Mouse (Mus musculus): ENCODE measurements around the gene Id3.
"Not testable (repeated sequence)": the region's sequence is repeated elsewhere in the genome, so short reads cannot be mapped to it uniquely, and the experiment has no call there.

Id3 gene

DNA sequence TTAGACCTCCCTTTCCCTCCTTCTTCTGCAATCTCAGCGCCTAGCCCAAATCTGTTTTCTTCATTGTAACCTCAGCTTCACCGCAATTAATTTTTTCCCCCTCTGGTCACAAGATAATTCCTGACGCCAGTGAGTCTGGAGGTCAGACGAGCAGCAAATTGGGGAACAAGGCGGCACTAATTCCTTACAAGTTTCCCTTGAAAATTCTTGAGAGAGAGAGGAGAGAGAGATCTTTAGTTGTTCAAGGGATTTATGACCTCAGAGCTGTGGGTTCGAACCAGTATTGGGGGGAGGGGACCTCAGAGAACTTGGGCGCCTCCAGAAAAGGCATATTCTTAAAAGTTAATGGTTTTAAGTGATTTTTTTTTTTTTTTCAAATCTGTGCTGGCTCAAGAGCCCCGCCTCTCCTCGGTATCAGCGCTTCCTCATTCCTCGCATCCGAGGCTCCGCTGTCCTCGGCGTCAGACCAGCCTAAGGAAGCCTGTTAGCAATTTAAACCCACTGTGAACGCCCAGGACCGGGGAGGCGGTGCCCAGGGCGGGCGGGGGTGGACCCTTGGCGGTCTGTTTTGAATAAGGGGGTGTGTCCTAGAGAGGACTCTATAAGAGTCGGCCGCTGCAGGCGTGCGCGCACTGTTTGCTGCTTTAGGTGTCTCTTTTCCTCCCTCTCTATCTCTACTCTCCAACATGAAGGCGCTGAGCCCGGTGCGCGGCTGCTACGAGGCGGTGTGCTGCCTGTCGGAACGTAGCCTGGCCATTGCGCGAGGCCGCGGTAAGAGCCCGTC lies at the start of gene Id3:
Gene Id3 (plus strand): TSS at position 305 of the 784 bp plus-strand sequence.
- peak; percentile 97 for DNase-seq

GRCm38 (mm10) chr4:136094519-136095219 lies 48.6 kb upstream of the Id3 start:
- DNase-seq = peak; percentile 31

GRCm38 (mm10) chr4:136095490-136096105 lies 47.7 kb upstream of the Id3 start:
- DNase-seq = no peak

DNA sequence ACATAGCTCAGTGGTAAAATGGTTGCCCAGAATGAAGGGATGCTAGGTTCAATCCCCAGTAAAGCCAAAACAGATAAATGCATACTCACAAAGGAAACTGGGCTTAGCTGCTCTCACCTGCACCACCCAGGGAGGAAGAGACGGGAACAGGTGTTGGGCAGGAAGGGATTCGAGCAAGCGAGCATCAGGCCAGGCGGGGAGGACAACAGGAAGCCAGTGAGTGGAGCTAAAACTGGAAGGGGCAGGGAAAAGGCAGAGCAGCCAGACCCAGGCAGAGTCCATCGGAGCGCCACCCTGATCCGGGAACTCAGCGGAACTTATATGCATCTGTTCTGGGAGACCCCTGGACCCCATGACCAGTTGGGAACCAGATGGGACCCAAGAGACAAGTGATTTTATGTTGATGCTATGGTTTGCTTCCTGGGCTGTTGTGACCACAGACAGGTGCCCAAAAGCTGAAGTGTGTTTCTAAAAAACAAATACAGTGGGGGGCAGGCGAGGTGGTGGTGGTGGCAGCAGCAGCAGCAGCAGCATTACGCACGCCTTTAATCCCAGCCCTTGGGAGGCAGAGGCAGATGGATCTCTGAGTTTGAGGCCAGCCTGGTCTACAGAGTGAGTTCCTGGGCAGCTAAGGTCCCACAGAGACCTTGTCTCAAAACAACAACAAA lies 46.7 kb upstream of the Id3 start:
- DNase-seq = no peak

- DNase-seq = no peak
Measured at GRCm38 (mm10) chr4:136098446-136098845, 44.9 kb upstream of the Id3 start.

- DNase-seq = no peak
Measured at GRCm38 (mm10) chr4:136100396-136101070, 42.8 kb upstream of the Id3 start.

DNA sequence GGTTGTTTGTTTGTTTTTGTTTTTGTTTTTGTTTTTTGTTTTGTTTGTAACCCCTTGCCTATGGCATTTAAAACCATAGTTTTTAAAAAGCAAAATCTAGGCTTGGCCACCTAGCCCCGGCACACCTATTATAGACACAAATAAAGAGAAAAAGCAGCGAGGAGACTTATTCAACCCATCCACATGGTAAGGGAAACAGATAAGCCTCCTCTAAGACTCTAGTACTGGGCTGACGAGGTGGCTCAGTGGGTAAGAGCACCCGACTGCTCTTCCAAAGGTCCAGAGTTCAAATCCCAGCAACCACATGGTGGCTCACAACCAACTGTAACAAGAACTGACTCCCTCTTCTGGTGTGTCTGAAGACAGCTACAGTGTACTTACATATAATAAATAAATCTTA lies 41.5 kb upstream of the Id3 start:
- DNase-seq = not testable (repeated sequence)

DNA sequence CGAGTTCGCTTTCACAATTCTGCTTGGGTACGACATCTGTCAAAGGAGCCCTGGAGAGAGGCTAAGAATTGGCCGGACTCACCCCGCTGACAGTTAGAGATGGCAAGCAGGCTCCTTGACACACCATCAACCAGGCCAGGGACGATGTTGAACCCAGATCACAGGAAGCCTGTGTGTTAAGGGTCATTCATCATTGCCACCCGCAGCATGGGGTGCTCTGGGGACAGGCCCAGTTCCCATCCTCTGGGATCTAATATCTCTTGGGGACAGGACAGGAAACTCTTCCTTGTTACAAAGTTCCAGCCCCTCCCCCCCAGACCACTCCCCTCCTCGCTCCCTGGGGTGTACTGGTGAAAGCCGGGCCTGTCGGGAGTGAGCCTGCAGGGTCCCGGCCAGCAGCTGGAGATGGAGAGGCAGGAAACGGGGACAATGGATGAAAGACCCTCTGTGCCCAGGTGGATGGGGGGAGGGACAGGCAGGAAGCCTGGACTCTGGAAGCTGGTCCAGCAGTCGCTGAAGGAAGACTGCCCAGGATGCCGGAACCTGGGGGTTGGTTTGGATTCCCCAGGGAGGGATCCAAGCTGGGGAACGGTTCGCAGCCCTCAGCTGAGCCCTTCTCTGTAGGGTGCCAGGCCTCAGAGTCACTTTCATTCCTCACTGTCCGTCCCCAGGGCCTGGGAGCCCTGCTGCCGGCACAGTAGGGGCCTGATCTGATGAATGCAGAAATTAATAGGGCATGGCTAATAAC lies 38.5 kb upstream of the Id3 start:
- DNase-seq = peak; percentile 71

- DNase-seq = peak; percentile 76
Measured at GRCm38 (mm10) chr4:136106880-136107301, 36.4 kb upstream of the Id3 start.

- no peak for DNase-seq
Measured at GRCm38 (mm10) chr4:136109153-136109552, 34.1 kb upstream of the Id3 start.

GRCm38 (mm10) chr4:136109941-136110900 lies 33.1 kb upstream of the Id3 start:
- DNase-seq = no peak

DNA sequence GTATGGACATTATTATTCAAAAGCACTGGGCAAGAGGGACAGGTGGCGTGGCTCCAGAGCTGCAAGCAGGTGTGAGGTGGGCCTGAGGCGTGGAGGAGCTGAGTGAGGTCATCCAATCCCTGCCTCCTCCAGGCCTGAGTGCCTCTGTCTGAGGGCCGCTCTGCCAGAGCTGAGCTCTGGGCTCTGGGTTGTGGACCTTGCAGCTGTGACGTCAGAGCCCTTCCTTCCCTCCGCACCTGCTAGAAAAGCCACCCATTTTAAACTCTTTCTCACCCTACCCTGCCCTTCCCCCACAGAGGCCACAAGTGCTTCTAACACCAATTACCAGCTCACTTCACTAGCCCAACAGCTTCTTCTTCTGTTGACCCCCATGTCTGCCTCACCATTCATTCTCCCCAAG lies 31.0 kb upstream of the Id3 start:
- DNase-seq = no peak

DNA sequence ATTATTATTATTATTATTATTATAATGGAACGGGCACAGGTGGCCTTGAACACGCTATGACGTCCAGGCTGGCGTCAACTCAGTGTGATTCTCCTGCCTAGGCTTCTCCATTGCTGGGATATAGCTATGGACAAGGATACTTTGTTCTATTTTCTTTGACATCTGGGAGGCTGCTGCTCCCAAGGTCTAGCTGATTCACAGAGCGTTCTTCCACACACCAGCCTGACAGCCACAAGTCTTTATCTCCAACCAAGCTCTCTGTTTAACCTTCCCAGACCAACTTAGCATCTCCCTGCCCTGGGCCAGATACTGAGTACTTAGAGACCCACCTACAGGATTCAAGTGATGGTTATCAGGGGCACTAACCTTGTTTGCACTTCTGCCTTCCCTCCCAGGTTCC lies 28.6 kb upstream of the Id3 start:
- no peak for DNase-seq

GRCm38 (mm10) chr4:136117022-136117421 lies 26.3 kb upstream of the Id3 start:
- DNase-seq = peak; percentile 61

GRCm38 (mm10) chr4:136120041-136120440 lies 23.3 kb upstream of the Id3 start:
- peak; percentile 58 for DNase-seq

GRCm38 (mm10) chr4:136121158-136121557 lies 22.1 kb upstream of the Id3 start:
- DNase-seq = no peak

GRCm38 (mm10) chr4:136121844-136122468 lies 21.3 kb upstream of the Id3 start:
- DNase-seq = no peak

- no peak for DNase-seq
Measured at GRCm38 (mm10) chr4:136123111-136123791, 20.0 kb upstream of the Id3 start.

GRCm38 (mm10) chr4:136123792-136124161 lies 19.5 kb upstream of the Id3 start:
- no peak for DNase-seq

GRCm38 (mm10) chr4:136124581-136124980 lies 18.7 kb upstream of the Id3 start:
- DNase-seq = no peak
